Mouse (Mus musculus): ENCODE measurements at regions not wholly inside any gene's neighbourhood (a gene's known extent, or its start where the extent isn't known, plus 50 kb on each side); places are given as distances from the start of the nearest gene placed in this dataset.

DNA sequence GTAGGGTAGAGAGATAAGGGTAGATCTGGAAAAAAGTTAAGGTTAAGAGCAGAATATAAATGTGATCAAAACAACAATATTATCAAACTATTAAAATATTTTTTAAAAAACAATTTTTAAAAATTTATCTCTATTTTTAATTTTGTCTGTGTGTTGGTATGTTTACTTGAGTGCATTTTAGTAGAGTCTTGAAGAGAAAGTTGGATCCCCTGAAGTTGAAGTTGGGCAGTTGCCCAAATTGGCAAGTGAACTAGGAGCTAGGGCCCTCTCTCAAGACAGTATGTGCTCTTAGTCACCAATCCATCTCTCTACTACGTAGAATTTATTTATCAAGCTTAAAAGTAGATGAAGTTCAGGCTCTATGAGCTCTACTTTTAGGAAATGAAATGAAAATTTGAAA lies 59.9 kb downstream of the Adamts1 start:
- H3K9ac ChIP-seq (replicated peaks; ENCODE audit: low read depth, low read length): no peak overlapping the region
- H3K27ac ChIP-seq (ENCODE audit: low read length): no peak overlapping the region
- H3K4me3 ChIP-seq (ENCODE audit: low read depth, low read length): no peak overlapping the region
- H3K9me3 ChIP-seq (ENCODE audit: control insufficient read depth, low read depth, low read length): no peaks in the 10 kb centered on the region
- H3K4me1 ChIP-seq (ENCODE audit: control insufficient read depth, insufficient read depth, low read length): no peaks in the 10 kb centered on the region
- no peaks in the 10 kb centered on the region for H3K36me3 ChIP-seq (ENCODE audit: control insufficient read depth, insufficient read depth, low read length)
- H3K4me2 ChIP-seq (replicated peaks; ENCODE audit: low read depth, low read length): no peak overlapping the region
- no peaks in the 10 kb centered on the region for H3K27me3 ChIP-seq (ENCODE audit: control insufficient read depth, insufficient read depth, low read length)
- no peak for ATAC-seq (ENCODE audit: insufficient number of reproducible peaks, insufficient read depth, low FRiP score, low read depth)
- WGBS: 79% methylated on average over 1 of the region's 1 CpGs

DNA sequence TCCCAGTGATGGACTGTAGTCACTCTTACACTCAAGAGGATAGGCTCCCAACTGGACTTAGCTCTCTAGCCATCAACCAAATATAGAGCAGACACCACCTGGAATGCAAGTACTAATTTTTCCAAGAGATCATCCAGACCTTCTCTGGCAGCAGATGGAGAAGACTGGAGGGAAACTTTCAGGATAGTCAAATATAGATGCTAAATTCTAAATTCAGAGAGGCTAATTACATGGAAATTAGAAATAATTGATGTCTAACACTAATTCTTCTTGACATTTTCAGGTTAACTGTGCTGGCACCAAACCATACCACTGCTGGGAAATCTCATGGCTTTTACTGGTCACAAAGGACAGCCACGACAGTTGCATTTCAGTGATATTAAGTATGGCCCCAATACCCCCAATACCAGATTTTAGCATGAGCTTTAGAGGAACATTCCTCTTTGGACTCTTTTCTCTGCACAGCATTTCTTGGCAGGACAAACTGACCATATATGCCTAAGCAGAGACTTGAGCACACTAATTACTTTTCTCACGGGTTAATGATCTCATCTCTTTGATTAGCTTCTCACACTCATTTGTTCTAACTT lies 64.2 kb downstream of the Adamts1 start:
- H3K4me2 ChIP-seq (replicated peaks; ENCODE audit: low read depth, low read length): no peak overlapping the region
- no peaks in the 10 kb centered on the region for H3K36me3 ChIP-seq (ENCODE audit: control insufficient read depth, insufficient read depth, low read length)
- no peak for ATAC-seq (ENCODE audit: insufficient number of reproducible peaks, insufficient read depth, low FRiP score, low read depth)
- H3K4me3 ChIP-seq (ENCODE audit: low read depth, low read length): no peak overlapping the region
- H3K4me1 ChIP-seq (ENCODE audit: control insufficient read depth, insufficient read depth, low read length): no peaks in the 10 kb centered on the region
- no peak overlapping the region for H3K27ac ChIP-seq (ENCODE audit: low read length)
- 84% methylated on average over 2 of the region's 2 CpGs for WGBS
- no peaks in the 10 kb centered on the region for H3K9me3 ChIP-seq (ENCODE audit: control insufficient read depth, low read depth, low read length)
- H3K9ac ChIP-seq (replicated peaks; ENCODE audit: low read depth, low read length): no peak overlapping the region
- H3K27me3 ChIP-seq (ENCODE audit: control insufficient read depth, insufficient read depth, low read length): no peaks in the 10 kb centered on the region

DNA sequence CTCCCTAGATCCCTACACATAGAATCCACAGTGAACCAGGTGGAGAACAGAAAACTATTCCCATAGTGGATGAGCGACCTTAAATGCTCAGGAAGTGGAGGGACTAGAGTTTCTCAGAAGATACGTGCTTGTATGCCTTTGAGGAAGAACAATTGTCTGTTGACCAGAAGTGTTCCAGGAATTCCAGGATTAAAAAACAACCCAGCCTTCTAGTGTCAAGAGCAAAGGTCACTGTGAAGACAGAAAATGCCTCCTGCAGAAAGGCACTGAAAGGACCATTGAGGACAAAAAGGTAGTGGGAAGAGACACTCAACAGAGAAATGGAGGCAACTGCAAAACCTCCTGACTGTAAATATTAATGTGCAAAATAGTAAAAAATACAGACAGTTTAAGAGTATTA lies 74.9 kb downstream of the Adamts1 start:
- H3K4me3 ChIP-seq (ENCODE audit: low read depth, low read length): no peak overlapping the region
- no peak overlapping the region for H3K9ac ChIP-seq (replicated peaks; ENCODE audit: low read depth, low read length)
- H3K27me3 ChIP-seq (ENCODE audit: control insufficient read depth, insufficient read depth, low read length): no peaks in the 10 kb centered on the region
- no peaks in the 10 kb centered on the region for H3K36me3 ChIP-seq (ENCODE audit: control insufficient read depth, insufficient read depth, low read length)
- ATAC-seq (ENCODE audit: insufficient number of reproducible peaks, insufficient read depth, low FRiP score, low read depth): no peak
- no peaks in the 10 kb centered on the region for H3K4me1 ChIP-seq (ENCODE audit: control insufficient read depth, insufficient read depth, low read length)
- WGBS: 68% methylated on average over 2 of the region's 2 CpGs
- H3K9me3 ChIP-seq (ENCODE audit: control insufficient read depth, low read depth, low read length): no peaks in the 10 kb centered on the region
- no peak overlapping the region for H3K27ac ChIP-seq (ENCODE audit: low read length)
- H3K4me2 ChIP-seq (replicated peaks; ENCODE audit: low read depth, low read length): no peak overlapping the region

DNA sequence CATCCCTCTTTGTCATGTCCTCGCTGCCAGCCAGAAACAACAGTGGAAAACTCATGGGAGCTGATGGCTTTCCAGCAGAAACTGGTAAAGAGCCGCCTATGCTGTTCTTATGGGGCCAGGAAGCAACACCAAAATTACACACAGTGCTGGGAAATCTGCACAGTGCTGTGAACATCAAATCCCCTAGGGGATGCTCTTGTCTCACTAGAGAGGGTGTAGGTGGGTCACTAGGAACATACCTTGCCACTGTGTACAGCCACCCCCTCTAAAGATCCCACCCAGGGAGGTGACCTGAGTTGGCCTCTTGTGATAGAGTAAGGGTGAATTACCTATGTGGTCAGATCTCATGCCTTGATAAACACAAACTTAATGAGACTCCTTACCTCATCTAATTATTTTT lies 80.9 kb downstream of the Adamts1 start:
- ATAC-seq (ENCODE audit: insufficient number of reproducible peaks, insufficient read depth, low FRiP score, low read depth): no peak
- Histone ChIP-seq H3K36me3 (ENCODE audit: control insufficient read depth, insufficient read depth, low read length) (no peaks in the 10 kb centered on the region), H3K27me3 (ENCODE audit: control insufficient read depth, insufficient read depth, low read length) (no peaks in the 10 kb centered on the region), H3K9me3 (ENCODE audit: control insufficient read depth, low read depth, low read length) (no peaks in the 10 kb centered on the region), H3K4me3 (ENCODE audit: low read depth, low read length) (no peak overlapping the region), H3K4me2 (replicated peaks; ENCODE audit: low read depth, low read length) (no peak overlapping the region), H3K27ac (ENCODE audit: low read length) (no peak overlapping the region), H3K9ac (replicated peaks; ENCODE audit: low read depth, low read length) (no peak overlapping the region), H3K4me1 (ENCODE audit: control insufficient read depth, insufficient read depth, low read length) (no peaks in the 10 kb centered on the region)
- WGBS: 52% methylated on average over 2 of the region's 2 CpGs

DNA sequence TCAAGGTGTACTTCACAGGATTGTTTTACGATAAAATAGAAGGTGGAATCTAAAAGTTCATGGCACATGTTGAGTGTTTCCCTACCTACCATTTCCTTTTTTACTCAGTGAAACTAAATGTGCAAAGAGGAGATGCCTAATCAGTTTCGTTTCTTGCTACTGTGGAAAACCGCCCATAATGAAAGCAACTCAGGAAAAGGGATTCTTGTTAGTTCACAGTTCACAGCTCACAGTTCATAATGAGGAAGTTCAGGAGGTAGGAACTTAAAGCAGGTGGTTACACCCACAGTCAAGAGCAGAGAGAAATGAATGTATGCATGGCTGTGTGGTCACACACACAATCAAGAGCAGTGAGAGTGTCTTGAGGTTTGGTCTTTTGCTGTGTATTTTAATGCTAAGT lies 90.6 kb downstream of the Adamts1 start:
- Histone ChIP-seq H3K4me2 (replicated peaks; ENCODE audit: low read depth, low read length) (no peak overlapping the region), H3K9me3 (ENCODE audit: control insufficient read depth, low read depth, low read length) (no peaks in the 10 kb centered on the region), H3K4me1 (ENCODE audit: control insufficient read depth, insufficient read depth, low read length) (no peaks in the 10 kb centered on the region), H3K9ac (replicated peaks; ENCODE audit: low read depth, low read length) (no peak overlapping the region), H3K36me3 (ENCODE audit: control insufficient read depth, insufficient read depth, low read length) (no peaks in the 10 kb centered on the region), H3K4me3 (ENCODE audit: low read depth, low read length) (no peak overlapping the region), H3K27ac (ENCODE audit: low read length) (no peak overlapping the region), H3K27me3 (ENCODE audit: control insufficient read depth, insufficient read depth, low read length) (no peaks in the 10 kb centered on the region)
- ATAC-seq (ENCODE audit: insufficient number of reproducible peaks, insufficient read depth, low FRiP score, low read depth): no peak
- WGBS: 95% methylated on average over 3 of the region's 3 CpGs

DNA sequence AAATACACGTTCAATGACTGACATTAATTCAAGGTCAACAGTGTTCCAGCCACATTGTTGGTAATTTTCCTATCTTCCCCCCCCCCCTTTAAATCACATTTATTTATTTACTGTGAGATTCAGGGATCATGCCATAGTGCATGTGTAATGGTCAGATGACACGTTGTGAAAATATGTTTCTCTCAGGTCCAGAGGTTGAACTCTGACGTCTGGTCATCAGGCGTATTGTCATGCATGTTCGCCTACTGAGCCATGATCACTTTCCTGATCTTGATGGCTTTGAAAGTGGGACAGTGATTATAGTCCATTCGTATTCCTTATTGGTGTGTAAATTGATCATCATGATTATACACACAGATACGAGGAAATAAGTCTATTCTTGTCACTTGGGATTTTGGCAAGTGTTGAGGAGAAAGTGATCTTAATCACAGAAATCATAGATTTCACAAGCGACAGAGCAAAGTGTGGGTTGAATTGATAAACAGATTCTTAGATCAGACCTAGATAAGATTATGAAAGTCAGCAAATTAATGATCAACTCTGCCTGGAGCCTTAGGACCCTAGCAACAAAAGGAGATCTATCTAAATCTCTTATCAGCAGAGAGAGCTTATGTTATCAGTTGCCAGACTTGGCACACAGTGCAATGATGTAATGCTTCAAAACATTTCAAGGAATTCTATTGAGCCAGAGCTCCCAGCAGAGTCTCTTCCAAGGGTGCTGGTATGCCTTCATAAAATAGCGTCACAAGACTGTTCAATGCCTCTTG lies 98.5 kb downstream of the Adamts1 start:
- Histone ChIP-seq H3K27ac (ENCODE audit: low read length) (no peak overlapping the region), H3K9me3 (ENCODE audit: control insufficient read depth, low read depth, low read length) (no peaks in the 10 kb centered on the region), H3K4me1 (ENCODE audit: control insufficient read depth, insufficient read depth, low read length) (no peaks in the 10 kb centered on the region), H3K4me3 (ENCODE audit: low read depth, low read length) (no peak overlapping the region), H3K27me3 (ENCODE audit: control insufficient read depth, insufficient read depth, low read length) (no peaks in the 10 kb centered on the region), H3K9ac (replicated peaks; ENCODE audit: low read depth, low read length) (no peak overlapping the region), H3K36me3 (ENCODE audit: control insufficient read depth, insufficient read depth, low read length) (no peaks in the 10 kb centered on the region), H3K4me2 (replicated peaks; ENCODE audit: low read depth, low read length) (no peak overlapping the region)
- no peak for ATAC-seq (ENCODE audit: insufficient number of reproducible peaks, insufficient read depth, low FRiP score, low read depth)
- WGBS: 66% methylated on average over 9 of the region's 9 CpGs

DNA sequence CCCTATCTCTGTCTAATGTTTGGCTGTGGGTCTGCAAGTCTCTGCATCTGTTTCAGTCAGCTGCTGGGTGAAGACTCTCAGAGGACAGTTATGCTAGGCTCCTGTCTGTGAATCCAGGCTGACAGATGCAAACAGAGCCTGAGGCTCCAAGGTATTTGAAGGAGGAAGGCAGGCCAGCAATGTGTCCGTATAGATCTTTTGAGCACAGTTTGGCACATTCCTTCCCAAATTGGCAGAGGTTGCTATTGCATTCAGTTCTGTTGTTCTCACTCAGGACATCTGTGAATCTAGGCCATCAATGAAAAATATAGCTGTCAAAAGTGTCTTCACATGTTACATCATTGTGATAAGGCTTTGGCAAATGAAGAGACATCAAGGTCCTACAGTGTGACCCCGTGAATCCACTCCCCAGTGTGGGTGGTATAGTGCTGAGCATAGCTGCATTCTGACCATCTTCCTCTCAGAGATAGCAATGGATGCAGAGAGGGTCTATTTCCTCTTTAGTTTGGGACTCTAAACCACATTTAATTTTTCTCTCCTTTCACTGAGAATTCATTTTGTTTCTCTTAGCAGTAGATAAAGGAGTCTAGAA lies 99.9 kb downstream of the Adamts1 start:
- WGBS: 77% methylated on average over 2 of the region's 2 CpGs
- Histone ChIP-seq H3K27me3 (ENCODE audit: control insufficient read depth, insufficient read depth, low read length) (no peaks in the 10 kb centered on the region), H3K36me3 (ENCODE audit: control insufficient read depth, insufficient read depth, low read length) (no peaks in the 10 kb centered on the region), H3K27ac (ENCODE audit: low read length) (no peak overlapping the region), H3K4me3 (ENCODE audit: low read depth, low read length) (no peak overlapping the region), H3K4me2 (replicated peaks; ENCODE audit: low read depth, low read length) (no peak overlapping the region), H3K4me1 (ENCODE audit: control insufficient read depth, insufficient read depth, low read length) (no peaks in the 10 kb centered on the region), H3K9ac (replicated peaks; ENCODE audit: low read depth, low read length) (no peak overlapping the region), H3K9me3 (ENCODE audit: control insufficient read depth, low read depth, low read length) (no peaks in the 10 kb centered on the region)
- ATAC-seq (ENCODE audit: insufficient number of reproducible peaks, insufficient read depth, low FRiP score, low read depth): no peak

DNA sequence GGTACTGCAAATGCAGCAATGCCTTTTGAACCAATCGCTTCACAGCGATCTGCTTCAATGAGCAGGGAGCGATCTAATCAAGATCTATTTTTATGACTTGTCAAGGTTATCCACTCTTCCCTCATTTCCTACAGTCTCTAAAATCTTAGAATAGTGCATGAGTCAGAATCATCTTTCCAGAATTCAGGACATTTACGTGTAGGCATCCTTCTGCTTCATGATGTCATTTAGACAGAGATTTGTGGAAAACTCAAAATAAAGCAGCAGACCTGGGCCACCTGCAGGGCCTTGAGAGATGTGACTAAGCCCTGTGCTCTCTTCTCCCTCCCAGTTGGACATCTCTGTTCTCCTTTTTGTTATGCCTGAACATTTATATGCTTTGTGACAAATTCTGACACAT lies 103.6 kb downstream of the Adamts1 start:
- H3K4me3 ChIP-seq (ENCODE audit: low read depth, low read length): no peak overlapping the region
- 73% methylated on average over 4 of the region's 4 CpGs for WGBS
- H3K9me3 ChIP-seq (ENCODE audit: control insufficient read depth, low read depth, low read length): no peaks in the 10 kb centered on the region
- no peaks in the 10 kb centered on the region for H3K4me1 ChIP-seq (ENCODE audit: control insufficient read depth, insufficient read depth, low read length)
- ATAC-seq (ENCODE audit: insufficient number of reproducible peaks, insufficient read depth, low FRiP score, low read depth): no peak
- H3K27ac ChIP-seq (ENCODE audit: low read length): no peak overlapping the region
- H3K27me3 ChIP-seq (ENCODE audit: control insufficient read depth, insufficient read depth, low read length): no peaks in the 10 kb centered on the region
- H3K36me3 ChIP-seq (ENCODE audit: control insufficient read depth, insufficient read depth, low read length): no peaks in the 10 kb centered on the region
- H3K4me2 ChIP-seq (replicated peaks; ENCODE audit: low read depth, low read length): no peak overlapping the region
- H3K9ac ChIP-seq (replicated peaks; ENCODE audit: low read depth, low read length): no peak overlapping the region

Measured in stomach, embryonic 14.5 days (tissue).